Mouse (Mus musculus): ENCODE results near the gene Tanc1.

DNA sequence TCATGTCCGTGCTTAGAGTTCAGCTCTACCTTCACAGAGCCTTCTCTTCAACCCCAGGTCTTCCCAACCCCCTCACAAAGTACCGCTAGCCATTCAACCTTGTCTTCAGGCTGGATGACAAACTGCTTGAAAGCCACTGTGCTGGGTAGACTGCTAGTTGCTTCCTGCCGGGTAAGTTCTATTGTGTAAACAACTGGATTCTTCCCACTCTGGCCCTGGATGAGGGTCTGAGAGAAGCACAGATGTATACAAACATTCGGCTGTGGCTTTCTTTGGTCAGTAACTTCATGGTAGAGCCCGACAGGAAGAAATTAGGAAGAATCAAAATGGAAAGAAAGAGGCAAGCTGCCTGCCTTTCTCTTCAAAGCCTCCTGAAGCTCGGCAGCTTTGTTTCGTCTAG lies 30.9 kb upstream of the Tanc1 start:
- TF ChIP-seq CTCF (IDR thresholded peaks at IDR 0.05; ENCODE audit: insufficient read depth, low read depth, low read length) (no peak), POLR2A (IDR thresholded peaks at IDR 0.05; ENCODE audit: insufficient read depth, low read depth, low read length) (no peak)
